Mouse (Mus musculus) frontal cortex, adult 2 months (tissue): ENCODE data around the gene Bckdhb. TPM values are rescaled to one million over a fixed set of nuclear protein-coding genes. Genes with fewer than 3 reads are reported as not detected.

Experiments used
- DNase-seq, 2 experiments: peaks; one replicate each; pipeline ENCODE4 v3.0.0; 2022; ENCODE audit warnings: low spot score in 1 of 2; ENCODE audit errors: extremely low spot score in 1 of 2
- polyA plus RNA-seq: library from polyadenylated mRNA; depleted of rRNA; stranded (reverse); fragments of >200 nt; gene quantifications from 2 replicates; pipeline ENCODE4 v1.2.3, GENCODE M21; 2012

Gene Bckdhb
- polyA plus RNA-seq, 1 experiment: 34.8 TPM

DNA sequence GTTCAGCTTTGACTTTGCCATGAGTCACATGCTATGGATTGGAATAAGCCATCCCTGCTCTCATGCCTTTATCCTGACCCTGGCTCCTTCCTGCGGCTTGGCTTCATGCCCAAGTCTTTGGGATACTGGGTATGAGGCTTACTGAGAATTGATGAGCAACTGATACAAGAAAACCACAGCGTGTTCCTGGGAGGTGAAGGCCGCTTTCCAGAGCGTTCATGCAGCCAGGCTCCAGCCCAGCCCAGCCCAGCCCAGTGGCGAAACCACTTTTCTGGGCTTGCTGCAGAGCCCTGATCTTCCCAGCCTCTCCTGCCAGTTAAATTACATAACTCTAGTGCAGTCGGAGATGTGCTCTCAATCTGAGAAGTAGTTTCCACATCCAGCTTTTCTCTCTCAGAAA is 169.2 kb downstream of the Bckdhb start:
- DNase-seq: no peak

DNA sequence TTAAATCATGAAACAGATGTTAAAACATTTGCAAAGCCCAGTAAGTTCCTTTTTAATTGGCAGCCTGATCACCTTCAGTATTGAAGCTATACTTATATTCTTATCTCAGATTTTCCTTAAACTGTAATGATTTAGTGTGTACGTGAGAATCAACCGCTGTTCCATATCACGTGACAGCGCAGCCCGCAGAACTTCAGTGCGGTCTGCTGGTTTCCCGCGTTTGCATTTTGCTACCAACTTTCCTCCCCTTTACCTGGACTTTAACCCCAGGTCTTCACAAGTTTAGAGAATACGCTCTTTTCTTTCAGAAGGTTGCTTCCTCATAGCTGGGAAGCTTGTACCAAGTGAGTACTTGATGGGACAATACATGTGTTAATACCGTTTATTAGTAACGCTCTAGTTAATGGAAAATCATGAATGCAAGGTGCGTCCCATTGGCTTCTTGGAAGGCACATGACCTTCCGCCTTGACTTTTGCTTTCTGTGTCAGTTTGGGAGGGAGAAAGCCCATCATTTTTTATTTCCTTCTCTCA is 171.6 kb downstream of the Bckdhb start:
- no peak for DNase-seq

DNA sequence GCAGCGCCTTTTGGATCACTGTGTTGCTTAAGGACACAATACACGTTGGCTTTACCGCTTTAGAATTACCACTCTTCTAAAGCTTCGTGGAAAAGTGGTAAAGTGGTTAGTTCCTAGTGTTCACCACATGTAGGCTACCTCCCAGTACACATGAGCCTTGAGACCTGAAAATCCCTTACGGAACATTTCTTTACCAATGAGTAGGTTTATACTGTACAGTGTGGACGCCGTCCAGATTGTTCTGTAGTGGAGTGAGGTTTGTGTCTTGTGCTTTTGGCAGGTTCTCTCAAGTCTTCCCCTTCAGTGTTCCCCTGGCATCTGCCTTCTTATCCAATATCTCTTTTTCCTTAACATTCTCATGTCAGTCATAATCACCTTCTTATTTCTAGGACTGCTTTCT is 178.4 kb downstream of the Bckdhb start:
- DNase-seq: no peak

DNA sequence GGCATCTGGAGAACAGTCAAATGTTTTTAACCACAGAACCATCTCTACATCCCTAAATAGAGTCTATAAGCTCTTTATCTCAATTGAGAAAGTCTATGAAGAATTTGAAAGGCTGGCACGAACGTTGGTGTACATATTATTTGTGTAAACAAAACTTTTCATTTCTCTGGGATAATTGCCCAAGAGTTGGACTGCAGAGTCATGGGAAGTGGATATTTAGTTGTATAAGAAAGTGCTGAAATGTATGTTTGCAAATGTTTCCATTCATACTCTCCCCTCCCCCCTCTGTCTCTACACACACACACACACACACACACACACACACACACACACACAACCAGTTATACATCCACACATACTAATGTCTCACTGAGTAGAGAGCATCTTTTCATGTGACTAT is 181.5 kb downstream of the Bckdhb start:
- no peak for DNase-seq

DNA sequence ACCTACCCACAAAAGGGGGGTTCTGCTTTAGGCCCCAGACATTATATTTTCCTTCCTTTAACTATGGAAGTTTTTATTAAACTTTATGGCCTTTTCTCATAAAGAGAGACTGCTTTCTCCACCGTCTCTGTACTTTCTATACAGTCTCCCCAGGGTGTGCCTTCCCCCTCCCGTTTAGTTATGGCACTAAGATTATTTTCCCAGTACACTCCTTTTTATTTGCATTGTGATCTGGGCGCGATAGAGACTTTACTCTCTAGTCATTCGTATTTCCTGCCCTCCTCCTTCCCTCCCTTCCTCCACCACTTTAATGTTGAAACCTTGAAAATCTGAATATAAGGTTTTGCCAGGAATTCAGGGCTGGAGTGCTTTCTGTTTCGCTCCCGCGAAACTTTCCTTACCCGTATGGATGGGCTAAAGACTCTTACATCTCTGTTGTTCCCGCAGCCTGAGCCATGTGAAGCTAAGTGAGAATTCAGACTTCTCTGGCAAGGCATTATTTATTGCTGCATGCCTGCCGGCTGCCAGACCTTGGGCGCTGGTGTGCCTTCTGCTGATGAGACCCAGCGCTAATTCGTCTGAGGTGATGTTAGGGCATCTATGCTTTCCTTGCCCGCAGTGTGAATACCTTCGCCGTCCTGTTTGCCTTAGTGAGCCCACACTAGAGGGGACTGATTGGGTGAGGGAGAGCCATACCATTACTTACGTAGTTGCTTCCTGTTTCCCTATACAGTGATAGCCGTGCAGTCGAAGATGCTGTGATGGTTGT is 182.3 kb downstream of the Bckdhb start:
- DNase-seq: no peak

DNA sequence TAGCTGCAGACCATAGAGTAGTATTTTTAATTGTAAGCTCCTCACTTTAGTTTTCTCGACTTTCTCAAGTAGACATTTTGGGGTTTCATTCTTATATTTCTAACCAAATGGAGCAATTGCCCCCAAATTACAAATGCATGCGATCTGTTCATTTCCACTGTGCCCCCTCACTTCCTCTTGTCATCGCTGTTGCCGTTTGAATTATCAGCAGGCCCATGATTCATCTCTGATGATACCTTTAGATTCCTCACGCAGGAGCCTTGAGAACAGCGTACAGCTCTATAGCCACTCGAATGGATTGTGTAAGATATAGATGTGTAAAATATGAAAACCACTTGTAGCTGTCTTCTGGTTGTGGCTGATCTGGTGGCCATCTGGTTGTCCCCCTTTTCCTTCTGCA is 183.6 kb downstream of the Bckdhb start:
- no peak for DNase-seq

DNA sequence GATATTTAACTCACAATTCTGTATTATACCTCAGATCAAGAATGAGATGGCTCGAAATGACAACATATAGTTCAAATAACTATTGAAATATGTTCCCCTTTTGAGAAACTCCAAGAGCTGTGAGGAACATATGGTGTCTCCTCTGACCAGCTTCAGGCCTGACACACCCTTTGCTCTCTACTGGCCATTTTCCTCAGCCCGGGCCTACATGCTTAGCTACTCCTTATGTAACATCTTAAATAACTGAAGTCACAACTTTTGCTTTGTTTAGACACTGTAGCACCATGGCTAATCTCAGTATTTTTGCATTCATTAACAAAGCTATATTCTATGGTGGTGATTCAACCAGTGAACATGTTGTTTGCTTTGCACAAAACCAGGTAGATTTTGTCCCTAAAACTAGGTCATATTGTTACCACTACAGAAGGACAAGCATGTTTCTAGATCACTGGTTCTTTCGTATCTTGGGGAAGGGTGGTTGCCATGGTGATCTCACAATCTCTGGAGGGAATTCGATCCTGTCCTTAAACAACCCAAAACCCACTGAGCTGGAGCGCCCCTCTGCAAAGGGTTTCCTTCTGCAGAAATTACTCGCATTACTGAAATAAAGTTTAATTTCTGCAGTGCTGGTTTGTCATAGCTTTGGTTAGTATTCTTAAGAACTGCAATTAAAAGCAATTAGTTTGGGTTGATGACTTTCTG is 185.0 kb downstream of the Bckdhb start:
- peak in 1 of 2 experiments; percentile 57 for DNase-seq

DNA sequence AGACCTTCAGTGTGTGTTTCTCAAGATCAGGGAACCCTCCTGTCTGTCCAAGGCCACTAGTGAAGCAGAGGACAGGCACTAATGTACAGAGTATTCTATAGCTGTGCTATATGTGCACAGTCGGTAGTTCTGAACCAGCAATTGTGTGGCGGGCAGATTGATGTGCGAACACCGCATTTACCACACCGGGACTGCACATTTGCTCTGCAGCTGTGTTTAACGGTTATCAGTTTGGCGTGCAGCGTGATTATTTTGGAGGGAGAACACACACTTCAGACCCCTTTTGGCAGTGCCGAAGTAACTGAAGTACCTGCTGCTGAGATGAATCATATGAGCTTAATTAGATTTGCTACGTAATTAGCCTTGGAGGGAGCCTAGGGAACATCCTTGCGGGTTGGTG is 185.7 kb downstream of the Bckdhb start:
- DNase-seq: peak in 1 of 2 experiments; percentile 47

DNA sequence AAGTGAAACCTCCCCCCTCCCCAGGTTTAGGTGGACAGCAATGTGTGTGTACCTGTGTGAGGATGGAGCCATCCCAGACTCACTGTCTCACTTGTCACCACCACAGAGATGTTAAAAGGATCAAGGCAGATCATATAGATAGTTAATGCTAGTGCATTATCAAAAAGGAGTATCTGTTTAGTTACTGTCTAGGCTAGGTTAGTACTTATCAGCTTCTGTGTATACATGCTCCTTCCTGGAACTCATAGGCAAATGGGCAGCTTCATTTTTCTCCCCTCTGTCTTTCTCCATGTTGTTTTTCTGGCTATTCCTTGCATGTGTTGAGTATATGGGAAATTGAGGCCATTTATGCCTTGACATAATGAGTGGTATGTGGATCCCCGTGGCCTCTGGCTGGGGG is 187.4 kb downstream of the Bckdhb start:
- DNase-seq: no peak

DNA sequence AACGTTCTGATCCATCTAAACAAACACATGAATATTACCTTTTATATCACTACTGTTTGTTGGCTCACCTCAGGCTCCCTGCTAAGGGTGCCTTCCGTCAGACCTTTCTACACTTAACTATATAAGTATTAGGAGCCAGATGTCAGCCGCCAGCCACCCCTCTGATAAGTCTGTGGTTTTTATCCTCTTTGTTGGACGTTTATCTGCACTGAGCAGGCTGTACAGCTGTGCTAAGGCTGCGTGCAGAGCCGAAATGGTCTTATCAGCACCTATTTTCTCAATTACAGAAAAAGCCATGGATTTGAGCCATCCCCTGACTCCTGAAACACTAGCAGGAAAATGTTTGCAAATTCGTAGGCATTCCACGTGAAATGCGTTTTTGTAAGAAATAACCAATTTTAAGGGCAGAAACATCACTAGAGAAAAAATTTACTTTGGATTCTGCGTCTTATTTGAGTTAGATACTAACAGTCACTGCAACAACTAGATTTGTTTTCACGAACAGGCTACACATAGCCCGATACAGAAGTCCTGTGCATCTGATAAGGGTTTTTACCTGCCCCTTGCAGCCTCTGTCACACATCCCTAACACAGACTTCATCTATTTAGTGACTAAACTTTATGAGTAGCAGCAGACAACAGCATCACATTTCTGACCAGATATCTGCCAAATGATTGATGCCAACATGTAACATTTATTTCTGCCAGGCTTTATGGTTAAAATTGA is 188.1 kb downstream of the Bckdhb start:
- DNase-seq: no peak

DNA sequence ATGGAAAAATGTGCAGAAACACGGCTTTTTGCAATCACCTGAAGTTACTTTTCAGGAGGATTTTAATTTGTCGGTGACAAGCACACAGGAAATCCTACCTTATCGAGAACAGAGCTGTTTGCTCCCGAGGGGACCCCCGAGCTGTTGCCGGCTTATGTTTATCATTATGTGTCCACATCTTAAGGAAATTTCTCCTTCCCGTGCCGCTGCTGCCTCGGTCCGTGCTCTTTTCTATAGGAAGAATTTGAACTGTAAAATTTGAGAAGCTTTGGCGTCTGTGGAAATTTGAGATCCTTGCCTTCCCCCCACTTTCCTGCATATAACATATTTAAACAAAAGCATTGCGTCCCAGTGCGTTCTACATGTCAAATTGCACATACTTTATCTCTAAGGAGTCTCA is 189.3 kb downstream of the Bckdhb start:
- no peak for DNase-seq

DNA sequence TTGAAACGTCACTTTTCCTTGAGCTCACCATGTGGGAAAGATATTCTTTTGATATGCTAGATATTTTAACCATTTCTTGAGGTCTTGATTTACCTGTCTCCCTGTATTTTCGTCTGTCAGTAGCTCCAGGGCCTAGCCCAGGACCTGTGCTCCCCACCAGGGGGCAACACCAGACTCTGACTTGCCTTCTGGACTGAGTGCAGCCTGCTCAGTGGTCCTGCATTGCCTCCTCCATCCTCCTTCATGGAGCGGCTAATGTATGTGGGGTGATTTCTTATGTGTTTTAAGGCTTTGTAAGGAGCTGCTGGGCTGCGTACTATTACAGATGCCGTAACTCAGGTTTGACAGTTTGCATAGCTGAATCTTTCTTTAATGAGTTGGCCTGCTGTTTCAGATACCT is 192.4 kb downstream of the Bckdhb start:
- DNase-seq: no peak

DNA sequence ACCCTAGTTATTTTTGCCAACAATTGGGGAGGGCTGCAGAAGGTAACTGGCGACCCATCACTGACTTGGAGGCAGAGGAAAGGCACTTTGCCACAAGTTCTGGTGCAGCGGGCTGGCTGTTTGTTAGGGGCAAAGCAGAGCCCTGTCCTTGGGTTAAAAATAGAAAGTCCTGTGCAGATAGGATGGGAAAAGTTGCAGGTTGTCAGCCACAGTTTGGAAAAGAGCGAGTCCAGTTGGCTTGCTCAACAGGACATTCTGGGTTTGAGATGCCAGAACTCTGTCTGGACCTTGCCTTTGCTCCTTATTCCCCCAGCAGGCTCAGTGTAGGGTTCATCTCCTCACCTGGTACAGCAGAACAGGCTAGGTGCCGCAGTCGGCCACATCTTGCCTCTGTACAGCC is 200.1 kb downstream of the Bckdhb start:
- DNase-seq: no peak

DNA sequence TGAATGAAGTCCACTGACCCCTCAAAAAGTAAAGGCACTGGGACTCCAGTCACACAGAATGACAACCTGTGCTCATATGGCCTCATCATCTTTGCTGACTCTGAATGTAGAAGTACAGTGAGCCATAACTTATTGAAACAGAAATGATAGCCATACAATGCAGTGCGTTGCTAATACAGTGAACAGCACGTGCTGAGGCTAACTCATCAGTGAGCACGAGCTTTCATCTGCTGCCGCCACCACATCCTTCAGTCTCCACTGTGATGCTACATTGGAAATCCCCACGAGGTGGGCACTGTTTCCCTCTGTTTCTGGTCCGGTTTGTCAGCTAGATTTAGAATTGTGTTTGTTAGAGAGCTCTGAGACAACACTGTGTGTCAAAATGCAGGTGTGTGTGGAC is 205.4 kb downstream of the Bckdhb start:
- DNase-seq: no peak

DNA sequence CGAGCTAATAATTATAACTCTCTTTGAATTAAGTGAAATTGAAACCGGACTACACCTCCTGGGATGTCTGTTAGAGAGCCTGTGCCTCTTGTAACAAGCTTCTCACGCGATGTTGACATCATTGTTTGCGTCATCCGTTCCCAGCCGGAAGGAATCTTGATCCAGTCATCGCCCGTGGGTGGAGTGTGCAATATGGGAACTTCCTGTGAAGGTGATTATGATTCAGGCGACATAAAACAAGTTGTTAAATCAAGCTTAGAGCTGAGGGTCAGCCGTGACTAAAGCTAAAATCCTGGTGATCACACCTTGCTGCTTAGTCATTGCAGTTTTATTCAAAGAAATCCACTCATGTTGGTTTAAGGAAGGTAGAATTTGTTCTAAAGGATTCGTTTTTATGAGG is 210.1 kb downstream of the Bckdhb start:
- no peak for DNase-seq

DNA sequence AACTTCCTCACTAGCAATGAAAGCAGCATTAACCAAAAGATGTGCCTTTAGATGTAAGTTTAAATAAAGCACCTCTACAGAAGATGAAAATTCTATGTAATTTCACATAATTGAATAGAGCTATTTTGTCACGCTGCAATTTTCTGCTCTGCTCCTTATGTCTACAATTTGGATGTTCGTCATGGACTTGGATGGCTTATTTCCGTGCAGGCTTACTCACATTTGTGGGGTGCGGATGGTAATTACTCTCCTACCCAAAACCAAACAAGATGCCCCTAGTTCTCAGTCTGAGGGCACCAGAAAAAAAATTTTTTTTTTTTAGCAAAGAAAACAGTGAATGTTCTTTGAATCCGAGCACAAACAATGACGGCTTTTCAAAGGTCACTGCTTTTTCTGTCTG is 212.2 kb downstream of the Bckdhb start:
- DNase-seq: no peak

DNA sequence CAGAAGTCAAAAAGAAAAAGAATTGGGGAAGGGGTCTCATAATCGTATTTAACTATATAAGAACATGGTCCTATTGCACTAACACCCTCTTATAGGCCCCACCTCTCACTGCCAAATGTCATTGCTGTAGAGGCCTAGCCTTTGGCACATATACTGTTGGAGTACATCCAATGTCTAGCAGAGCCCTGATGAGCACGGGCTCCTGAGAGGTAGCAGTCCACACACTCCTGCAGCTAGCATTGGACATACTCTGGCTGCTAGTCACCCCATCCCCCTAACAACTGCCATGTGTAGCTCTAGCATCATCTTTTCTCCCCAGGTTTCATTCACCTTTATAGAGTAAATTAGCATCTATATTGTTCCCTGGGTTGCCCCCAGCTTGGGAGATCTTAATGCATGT is 223.2 kb downstream of the Bckdhb start:
- no peak for DNase-seq
